Mouse (Mus musculus): ENCODE measurements around the gene Ntng2.

The Ntng2 gene

DNA sequence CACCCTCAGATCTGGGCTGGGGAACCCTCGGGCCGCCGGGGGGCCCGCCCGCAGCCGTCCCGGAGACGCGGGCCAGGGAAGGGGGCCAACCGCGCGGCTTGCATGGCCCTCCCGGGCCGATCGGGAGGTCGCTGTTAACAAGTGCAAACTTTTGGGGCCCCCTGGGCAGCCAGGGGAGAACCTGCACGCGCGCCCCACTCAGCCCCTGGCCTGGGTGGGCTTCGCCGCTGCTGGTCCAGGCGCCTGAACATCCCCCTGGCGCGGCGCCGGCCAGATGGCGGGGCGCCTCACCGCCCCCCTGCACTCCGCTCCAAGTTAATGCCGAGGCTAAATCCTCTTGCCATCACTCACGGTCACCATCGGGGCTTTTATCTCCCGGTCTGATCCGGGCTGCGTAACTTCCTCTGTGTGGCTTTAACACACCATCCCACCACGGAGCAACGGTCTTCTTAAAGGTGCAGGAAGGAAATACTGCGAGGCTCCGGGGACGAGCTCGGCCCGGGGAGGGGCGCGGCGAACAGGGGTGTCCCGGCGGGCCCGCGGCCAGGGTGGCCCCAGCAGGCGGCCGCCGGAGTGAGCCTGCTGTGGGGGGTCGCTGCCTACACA is at the start of gene Ntng2:
Gene Ntng2, minus strand, starts transcription at position 407 of the 606 bp plus-strand sequence.
- in situ Hi-C loops (cut with MboI, MseI): no loop called here

DNA sequence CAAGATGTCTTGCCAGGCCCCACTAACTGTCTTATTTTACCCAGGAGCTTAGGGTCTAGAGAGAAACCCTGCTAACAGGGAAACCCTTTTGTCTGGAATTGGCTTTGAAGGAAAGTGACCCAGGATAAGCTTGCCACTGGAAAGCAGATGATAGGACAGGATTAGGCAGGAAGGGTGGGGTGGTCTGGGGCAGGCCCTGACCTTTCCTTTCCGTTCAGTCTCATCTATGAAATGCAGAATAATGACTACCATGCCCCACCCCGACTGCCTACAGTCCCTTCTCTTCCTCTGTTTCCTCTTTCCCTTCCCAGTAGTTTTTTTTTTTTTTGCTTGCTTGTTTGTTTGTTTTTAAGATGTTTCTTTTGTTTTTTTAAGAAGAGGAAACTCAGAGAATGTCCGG is 42.8 kb upstream of the Ntng2 start:
- in situ Hi-C loops (cut with MboI, MseI): loop anchor here in 1 of 2 experiments (10.0 kb wide), 1 partner anchor 1201 kb away; no protein-coding TSS in a partner anchor

DNA sequence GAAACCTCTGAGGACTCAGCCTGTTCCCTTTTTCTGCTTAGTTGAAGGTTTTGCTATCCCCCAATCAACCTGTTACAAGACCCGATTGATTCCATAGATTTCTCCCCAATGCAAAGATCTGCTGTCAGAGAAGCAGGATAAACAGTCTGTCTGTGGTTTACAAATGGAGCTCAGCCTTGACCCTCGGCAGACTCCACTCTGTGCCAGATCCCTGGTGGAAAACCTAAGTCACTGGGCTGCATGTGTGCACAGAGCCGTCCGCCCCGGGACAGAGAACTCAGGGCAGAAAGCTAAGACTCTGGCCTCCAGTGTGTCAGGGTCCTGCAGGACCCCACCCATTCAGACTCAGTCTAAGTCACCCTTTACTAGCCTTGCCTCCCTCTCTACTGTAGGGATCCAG is 34.8 kb upstream of the Ntng2 start:
- in situ Hi-C loops (cut with MboI, MseI): no loop called here

DNA sequence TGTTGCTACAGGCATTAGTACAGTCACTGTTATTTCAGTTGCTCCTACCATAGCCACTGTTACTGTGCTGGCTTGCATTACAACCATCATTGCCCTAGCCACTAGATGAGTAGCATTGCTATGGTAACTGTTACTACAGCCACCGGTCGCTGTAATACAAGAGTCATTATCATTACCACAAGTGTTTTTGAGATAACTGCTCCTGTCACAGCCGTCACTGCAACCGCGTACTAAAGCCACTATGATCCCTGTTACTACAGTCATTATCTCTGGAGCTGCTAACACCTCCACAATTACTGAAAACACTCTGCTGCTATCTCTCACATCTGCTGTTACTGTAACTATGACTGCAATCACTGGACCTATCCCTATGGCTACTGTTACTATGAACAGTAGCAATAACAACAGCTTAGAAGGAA is 24.9 kb upstream of the Ntng2 start:
- in situ Hi-C loops (cut with MboI, MseI): loop anchor here (5.0 kb wide), 2 partner anchors 40 to 50 kb away; no protein-coding TSS in a partner anchor

DNA sequence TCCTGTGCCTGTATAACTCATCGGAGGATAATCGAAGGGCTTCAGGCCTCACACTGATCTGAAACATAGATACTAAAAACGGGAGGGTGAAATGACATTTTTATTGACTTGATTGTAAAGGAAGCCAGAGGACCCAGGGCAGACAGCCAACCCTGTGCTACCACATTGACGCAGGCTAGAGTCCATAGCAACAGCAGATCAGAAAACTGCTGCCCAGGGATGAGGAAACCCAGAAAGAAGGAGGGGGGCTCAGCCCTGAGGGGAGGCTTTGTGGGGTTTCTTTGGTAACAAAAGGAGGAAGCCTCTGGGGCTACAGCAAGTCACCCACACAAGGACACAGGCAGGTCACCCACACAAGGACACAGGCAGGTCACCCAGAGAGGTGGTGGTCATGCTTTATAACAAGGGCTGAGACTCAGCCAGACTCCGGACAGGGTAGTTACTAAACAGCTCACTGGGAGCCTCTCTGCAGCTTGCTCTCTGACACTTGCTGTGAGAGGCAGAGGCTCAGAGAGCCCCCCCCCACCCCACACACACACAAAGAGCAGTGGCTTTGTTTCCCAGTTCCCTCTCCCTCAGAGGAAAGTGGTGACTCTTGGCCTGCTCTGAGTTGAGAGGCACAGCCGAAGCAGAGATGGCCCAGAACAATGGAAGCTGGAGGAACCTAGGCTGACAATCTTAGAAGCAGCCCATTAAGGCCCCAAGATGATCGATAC is 19.2 kb upstream of the Ntng2 start:
- in situ Hi-C loops (cut with MboI, MseI): no loop called here

DNA sequence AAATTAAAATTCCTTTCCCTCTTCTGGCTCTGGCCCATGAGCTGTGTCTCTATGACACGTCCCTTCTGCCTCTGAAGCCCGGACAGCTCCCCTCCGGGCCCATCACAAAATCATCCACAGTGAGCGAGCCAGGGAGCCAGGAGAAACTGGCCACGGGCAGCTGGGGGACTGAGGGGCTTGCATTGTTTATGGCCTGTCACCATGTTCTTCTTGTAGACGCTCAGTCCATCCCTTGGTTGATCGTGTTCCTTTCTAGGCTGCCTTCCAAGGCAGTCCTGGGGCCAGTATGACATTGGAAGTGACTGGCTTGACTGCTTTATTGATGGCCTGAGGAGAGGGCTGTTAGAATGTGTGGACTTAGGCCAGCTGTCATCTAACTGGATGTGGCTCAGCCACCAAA is 18.3 kb upstream of the Ntng2 start:
- in situ Hi-C loops (cut with MboI, MseI): no loop called here

DNA sequence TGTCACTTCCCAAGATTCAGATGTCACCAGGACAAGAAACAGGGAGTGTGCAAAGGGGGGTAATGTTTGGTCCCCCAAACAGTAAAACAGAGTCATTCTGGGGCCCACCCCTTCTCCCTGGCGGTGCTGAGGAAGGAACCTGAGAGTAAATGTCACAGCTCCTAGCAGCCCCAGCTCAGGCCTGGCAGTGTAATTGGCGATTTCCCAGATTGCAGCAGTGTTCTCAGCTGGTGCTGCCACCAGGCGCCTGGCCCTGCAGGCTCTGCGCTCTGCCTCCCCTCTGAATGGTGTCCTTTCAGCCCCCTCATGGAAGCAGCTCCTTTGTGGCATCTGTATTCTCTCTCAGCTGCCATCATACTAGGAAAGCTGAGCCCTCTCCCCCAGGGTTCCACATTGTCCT is 14.0 kb upstream of the Ntng2 start:
- in situ Hi-C loops (cut with MboI, MseI): no loop called here

DNA sequence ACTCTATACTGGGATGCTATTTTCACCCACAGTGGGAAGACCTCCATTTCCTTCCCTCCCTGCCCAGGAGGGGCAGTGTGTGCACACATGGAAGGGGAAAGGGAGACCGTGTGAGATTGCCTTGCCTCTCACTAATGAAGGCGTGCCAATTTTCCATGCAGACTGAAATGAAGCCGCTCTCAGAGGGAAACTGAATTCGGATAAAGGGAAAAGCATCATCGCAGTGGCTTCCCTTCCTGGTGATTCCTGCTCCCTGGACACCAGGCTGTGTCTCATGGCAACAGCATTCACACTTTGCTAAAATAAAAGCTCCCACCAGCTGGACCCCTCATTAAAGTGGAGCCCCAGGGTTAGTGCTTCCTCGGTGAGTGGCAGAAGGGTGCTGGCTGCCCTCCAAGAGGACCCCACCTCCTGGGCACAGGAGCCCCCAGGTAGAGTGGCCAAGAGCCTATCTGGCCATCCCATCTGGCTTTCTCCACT is 9.7 kb upstream of the Ntng2 start:
- in situ Hi-C loops (cut with MboI, MseI): no loop called here

DNA sequence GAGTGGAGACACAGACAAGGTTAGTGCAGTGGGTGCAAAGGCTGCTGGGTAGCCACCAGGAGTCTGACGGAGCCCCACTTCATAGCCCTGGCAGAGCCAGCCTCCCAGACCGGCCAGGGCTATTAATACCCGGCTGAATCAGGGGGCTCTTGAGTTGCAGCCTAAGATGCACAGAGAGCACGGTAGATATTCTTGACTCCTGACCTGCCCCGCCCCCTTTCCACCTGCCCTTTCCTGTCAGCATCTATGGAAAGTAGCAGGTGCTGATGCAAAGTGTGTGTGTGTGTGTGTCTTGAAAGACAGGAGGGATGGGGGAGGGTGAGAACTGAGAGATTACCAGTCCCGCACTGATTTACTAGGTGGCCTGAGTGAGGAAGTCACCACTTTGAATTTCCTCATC is 8.3 kb upstream of the Ntng2 start:
- in situ Hi-C loops (cut with MboI, MseI): no loop called here

DNA sequence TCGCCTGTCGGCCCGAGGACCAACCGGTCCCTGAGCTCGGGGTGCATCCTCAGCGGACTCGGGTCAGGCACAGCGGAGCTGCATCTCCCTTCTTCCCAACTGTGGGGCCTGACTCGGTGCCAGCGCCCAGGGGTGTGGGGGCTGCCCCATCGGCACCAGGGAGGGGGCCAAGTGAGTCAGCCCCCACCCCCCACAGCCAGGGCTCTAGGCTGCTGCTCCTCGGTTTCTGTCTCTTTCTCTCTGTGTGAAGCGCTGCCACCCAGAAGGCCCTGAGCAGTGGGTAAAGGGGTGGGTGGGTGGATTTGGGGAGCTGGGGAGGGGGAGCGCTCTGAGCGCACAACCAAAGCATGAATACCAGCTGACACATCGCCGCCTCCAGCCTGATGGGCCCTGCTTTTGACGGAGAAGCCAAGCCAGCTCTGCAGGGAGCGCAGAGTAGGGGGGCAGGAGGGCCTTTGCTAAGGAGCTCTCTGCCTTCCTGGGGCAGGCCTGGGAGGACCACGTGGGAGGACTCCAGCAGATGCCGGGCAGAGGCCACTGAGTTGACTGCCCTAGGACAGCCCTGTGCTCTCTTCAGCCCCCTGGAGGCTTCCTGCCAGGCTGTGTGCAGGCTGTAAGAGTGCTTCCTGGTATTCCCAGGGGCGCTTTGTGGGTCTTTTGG is 530 bp upstream of the Ntng2 start:
- in situ Hi-C loops (cut with MboI, MseI): no loop called here

DNA sequence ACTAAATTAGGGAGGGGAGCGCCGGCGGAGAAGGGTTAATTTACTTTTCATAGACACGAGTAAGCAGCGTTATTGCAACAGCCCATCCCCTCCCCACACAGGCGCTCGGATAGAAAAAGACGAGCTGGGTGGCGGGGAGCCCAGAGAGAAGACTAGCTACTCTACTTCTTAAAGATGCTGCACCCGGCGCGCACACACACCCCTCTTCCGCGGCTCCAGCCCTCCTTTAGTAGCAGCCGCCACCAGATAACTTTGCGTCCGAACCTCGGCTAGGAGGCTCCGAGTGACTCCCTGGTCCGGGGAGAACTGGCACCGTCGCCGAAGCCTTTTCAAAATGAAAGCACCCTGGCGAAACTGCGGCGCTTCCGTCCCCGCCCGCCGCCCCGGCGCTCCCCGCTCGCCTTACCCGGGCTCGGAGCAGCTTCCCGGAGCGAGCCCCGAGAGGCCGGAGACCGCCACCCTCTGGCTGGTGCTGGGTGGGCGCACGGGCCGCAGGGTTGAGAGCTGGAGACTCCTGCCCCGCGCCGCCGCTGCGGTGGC is 676 bp downstream of the Ntng2 start:
- in situ Hi-C loops (cut with MboI, MseI): no loop called here

DNA sequence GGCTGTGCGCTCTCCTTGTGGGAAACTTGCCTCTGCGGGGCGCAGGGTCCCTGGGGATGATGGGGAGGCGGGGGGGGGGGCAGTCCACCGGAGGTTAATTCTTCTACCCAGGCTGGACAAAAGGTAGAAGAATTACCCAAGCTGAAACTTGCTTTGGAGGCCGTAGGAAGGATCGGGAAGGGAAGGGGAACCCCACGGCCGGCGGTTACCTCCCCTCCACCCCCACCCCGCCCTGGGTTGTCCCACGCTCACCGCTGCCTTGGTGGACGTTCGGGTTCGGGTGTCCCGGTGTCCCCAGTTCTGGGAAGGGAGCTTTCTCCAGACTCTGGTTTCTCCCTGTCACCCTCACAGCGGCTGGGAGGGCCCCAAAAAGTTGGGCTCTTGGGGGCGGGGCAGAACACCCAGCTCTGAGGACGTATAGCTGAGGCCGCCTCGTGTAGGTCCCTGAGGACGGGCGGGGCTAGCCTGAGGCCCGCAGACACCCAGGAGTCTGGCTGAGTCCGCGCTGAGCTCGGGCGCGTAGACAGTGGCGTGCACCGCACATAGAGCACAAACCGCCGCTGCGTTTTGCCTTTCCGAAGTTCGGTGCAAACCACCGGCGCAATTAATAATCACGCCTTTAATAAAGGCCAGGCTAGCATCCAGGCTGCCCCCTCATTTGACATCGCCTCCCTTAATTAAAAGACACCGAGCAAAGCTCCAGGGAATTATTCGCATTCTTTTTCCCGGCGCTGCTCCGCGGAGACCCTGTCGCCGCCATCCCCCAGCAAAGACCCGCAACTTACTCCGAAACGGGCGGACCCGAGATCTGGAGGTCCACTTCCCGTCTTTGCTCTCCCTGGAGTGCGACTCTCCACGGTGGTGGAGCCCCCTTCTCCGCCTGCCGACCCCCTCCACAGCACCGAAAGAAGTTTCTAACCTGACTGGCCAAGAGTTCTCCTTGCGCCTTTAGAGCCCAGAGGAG is 1.4 kb downstream of the Ntng2 start:
- in situ Hi-C loops (cut with MboI, MseI): no loop called here

DNA sequence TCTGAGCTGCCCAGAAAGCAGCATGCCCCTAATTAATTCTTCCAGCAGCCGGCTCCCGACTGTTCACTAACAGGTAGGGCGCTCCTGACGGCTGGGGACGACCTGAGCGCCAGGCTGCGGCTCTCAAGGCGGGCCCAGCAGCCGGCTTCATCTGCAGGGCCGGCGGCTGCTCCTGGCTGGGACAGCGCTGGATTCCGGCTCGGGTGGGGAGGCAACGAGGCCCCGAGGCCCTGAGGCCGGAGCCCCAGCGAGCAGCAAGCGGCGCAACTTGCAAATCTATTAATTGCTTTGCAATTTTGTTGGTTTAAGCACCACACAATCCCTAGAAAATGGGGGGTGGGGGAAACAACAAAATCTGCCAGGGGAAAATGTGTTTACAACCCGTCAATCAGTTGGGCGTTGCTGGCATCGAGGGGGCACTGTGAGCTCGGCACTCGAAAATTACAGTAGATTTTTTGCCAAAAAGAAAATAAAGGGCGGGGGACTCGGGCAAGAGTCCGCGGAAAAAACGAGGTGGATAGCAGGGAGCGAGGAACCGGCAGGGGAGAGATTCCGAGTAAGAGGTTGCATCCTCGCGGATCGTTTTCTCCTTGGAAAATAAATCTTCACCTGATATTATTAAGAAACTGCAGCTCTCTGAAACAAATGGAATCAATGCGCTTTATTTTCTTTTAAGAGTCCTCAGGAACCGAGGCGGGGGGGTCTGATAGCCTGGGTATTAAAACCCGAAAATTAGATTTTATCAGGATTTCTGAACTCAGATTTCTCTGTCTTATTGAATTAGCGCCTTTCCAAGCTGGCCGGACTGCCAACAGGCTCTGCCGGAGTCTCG is 2.3 kb downstream of the Ntng2 start:
- in situ Hi-C loops (cut with MboI, MseI): no loop called here

DNA sequence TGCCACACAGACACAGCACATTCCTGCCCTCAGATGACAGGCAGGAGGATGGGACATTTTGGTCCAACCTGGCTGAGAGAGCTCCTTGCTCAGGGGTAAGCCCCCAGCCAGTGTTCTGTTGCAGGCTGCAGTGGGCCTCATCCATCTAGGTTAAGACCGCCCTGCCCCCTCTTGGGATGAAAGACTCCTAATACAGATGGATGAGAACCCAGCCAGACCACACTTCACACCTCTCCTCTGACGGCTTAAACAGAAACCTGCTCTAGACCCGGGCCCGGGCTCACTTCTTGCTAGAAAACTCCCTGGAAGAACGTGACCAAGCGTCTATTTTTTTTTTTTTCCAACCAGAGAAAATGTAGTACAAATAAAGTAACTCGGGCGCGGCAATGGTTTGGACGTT is 3.0 kb downstream of the Ntng2 start:
- in situ Hi-C loops (cut with MboI, MseI): no loop called here

DNA sequence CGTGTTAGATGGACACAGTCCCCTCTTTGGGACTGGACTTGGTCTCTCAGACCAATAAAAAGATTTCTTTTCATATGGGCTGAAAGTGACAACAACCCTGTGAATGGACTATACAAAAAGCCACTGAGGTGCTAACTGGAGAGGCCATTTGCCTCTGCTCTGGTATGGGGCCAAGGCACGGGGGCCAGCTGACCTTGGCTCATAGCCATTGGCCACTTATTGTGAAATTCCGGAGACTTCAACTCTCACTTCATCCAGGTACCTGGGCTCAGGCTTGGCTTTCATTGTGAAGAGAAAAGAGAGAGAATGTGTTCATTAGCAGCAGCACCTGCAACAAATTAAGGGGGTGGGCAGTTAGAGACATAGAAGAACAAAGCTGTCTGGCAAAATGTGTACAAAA is 4.3 kb downstream of the Ntng2 start:
- in situ Hi-C loops (cut with MboI, MseI): no loop called here

DNA sequence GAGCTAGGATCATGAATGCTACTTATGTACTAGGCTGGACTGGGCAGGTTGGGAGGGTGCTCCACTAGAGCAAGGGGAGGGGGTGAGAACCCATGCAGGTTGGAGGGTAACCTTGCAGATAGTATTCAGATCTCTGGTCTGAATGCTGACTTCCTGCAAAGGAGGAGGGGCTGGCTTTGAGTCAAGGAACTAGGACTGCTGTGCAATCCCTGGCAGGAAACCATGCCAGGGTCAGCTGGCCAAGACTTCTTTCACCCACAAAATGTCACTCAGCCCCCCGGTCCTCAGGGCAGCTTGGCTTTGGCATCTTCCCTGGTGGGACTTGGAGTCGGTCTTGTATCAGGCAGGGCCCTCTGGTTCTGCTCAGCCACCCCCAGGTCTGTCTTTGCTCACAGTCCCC is 5.4 kb downstream of the Ntng2 start:
- in situ Hi-C loops (cut with MboI, MseI): no loop called here

DNA sequence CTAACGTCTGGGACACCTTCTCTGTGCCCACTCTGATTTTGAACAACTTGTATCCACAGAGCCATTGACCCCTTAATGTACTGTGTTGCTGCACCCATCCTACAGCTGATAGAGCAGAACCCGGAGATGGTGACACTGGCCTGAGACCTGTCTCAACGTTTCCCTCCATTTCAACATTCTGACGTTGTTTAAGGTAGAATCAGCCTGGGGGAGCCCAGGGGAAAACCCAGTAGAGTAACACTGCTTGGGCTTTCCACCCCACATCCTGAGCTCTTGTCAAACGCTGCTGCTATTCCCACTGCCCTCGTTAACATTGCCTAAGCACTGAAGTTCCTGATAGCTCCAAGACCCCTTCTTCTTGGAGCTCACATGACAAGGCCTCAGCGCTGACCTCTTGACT is 5.9 kb downstream of the Ntng2 start:
- in situ Hi-C loops (cut with MboI, MseI): no loop called here

DNA sequence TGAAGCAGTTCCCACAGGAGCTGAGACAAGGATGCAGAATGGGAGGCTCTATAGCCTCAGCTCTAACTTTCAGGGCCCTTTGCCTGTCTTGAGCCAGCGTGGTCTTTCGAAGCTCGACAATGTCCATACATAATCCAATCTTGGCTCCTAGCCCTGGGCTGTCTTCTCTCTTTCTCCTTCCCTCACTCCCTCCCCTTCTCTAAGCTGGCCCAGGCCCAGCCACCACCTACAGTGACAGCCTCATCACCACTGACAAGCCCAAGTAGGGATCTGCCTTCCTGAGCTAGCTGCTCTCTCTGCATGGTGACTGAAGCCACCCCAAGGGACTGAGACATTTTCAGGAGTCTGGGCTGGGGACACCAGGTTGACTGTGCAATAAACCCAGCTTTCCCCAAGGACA is 6.5 kb downstream of the Ntng2 start:
- in situ Hi-C loops (cut with MboI, MseI): no loop called here

DNA sequence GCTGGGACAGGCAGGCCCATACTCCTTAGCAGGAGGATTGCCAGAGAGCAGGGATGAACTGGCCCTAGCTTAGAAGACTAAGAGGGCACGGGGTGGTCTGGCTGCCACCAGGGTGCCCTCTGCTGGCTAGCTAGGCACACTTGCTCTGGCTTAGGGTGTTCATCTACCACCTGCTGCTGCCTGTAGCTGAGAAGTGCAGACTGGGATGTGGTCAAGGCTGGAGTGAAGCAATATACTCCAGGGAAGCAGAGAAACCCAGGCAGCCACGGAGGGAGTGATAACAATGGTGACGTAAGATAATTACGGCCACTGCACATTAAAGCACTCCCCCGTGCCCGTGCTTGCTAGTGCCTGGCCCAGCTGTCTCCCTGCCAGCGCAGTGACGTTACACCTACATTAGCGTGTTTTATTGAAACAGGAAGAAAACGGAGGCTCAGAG is 7.4 kb downstream of the Ntng2 start:
- in situ Hi-C loops (cut with MboI, MseI): no loop called here

DNA sequence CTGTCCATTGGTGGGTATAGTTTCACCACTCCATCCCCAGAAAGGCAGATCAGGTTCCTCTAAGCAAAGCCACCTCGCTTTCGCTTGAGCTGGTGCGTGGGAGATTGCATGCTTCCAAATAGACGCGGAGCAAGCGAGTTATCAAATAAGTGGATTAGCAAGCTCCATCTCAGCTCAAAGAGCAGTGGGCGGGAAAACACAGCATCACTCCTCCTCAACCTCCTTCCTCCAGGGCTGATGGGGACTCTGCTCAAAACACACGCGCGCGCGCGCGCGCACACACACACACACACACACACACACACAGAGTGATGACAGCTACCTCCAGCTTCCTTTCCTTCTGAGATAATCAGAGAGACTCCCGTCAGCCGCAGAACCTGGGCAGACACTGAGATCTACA is 13.5 kb downstream of the Ntng2 start:
- in situ Hi-C loops (cut with MboI, MseI): no loop called here
